Mouse (Mus musculus) kidney, adult 2 months (tissue): ENCODE results near the gene Atp13a5.

Source experiments
- CTCF ChIP-seq: fragments of 200-500 bp; conservative IDR thresholded peaks from 2 replicates; pipeline ENCODE4 v1.5.1; 2011; ENCODE audit warnings: low read depth, mild to moderate bottlenecking, control low read depth, low read length, moderate library complexity, mixed read lengths; ENCODE audit not compliant: insufficient read depth, insufficient read length
- POLR2A ChIP-seq: fragments of 200-500 bp; IDR thresholded peaks from one replicate; pipeline ENCODE4 v1.6.1; 2011; ENCODE audit warnings: low read depth, low read length, control low read depth

DNA sequence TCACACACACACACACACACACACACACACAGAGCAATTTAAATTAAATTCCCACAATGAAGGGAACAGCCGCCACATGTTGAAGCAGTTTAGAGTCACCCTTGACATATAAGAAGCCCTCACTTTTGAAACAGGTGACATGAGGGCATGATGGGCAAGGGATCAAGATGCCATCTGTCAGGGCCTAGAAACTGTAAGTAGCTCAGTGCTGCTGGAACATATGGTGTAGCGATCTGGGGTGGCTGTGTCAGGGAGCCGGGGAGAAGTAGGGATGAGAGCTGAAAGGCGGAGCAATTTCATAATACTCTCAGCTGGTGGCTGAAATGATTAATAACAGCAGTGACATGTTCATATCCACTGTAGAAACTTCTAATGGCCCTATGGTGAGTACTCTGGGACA lies 184.6 kb downstream of the Atp13a5 start:
- no peak for TF ChIP-seq CTCF
- no peak for TF ChIP-seq POLR2A
